Mouse (Mus musculus) monocyte, adult 2 months (primary cell): ENCODE data around the gene Plb1.

Experiments used
- DNase-seq, 2 experiments: peaks; one replicate each; pipeline ENCODE4 v3.0.0; 2022; ENCODE audit warnings: low spot score in 2 of 2, low read depth in 1 of 2

The Plb1 gene

DNA sequence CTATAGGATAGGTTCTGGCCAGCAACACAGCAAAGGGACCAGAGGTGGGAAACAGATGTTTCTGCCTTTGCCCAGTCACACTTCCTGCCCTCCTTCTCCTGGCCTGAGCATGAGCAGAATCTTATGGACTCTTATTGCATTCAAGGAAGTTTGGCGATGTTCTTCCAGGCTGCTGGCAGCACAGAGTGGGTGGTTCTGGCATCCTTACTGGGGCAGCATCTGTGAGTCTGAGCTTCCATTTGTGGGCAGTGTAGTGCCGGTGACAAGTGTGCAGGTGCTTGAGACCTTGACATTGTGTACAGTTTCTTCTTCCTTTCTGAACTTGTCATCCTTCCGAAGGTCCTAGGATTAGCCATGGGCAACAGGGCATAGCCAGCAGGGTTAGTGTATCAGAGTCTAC, 12.9 kb downstream of the Plb1 start:
- no peak for DNase-seq

- no peak for DNase-seq
Measured at GRCm38 (mm10) chr5:32260751-32261150, 28.2 kb downstream of the Plb1 start.

GRCm38 (mm10) chr5:32261251-32261650, 28.7 kb downstream of the Plb1 start:
- no peak for DNase-seq

DNA sequence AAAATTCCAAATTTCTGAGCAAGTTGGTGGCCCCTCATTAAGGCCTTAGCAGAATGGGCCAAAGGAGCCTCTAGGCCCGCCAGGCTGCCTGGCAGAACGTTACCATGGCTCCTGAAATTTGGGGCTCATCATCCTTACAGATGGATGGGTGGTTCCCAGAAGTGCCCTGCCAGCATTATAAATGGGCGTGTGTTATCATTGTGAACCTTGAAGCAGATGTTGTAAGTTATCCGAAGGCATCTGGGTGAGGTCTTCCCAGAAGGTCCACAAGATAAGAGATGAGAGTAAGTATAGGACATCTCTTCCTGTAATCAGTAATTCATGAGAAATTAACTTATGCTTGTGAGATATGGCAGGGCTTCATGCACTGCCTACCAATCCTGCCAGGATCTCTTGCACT, 30.0 kb downstream of the Plb1 start:
- no peak for DNase-seq

GRCm38 (mm10) chr5:32272502-32272901, 40.0 kb downstream of the Plb1 start:
- no peak for DNase-seq

- DNase-seq, result no peak
Measured at GRCm38 (mm10) chr5:32278000-32278694, 45.6 kb downstream of the Plb1 start.

DNA sequence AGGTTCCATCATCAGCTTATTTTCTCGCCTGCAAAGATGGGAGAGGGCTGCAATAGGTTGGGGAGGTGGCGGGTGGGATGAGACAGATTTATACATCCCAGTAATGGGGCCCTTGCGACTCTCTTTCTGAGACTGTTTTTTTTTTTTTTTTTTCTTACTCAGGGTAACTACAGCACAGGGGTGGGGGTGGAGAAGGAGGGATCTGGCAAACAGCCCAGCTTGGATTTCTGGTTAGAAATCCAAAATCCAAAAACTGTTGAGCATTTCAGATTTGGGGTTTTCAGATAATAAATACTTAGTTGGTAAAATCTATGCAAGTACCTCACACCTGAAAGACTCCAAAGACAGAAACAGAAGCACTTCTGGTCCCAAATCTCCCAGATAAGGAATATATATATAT, 47.6 kb downstream of the Plb1 start:
- DNase-seq, result no peak

DNA sequence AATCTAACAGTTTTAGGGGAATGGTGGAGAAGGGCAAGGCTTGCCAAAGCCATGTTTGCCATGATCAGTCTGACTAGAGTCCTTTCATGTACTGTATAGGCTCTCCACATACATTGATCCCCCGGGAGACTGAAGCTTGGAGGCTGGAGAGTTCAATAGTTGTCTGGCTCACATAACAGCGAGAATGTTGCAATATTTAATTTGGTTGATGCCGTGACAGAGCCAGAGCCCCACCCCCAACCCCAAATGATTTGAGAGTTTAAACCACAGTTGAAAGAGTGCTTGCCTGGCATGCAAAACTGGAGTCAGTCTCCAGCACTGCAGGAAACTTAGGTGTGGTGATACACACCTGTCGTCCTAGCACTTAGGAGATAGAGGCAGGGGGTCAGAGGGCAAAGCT, 49.8 kb downstream of the Plb1 start:
- DNase-seq, result no peak

- no peak for DNase-seq
Measured at GRCm38 (mm10) chr5:32283457-32283856, 50.9 kb downstream of the Plb1 start.

GRCm38 (mm10) chr5:32286315-32286714, 53.8 kb downstream of the Plb1 start:
- DNase-seq, result no peak

GRCm38 (mm10) chr5:32288021-32288420, 55.5 kb downstream of the Plb1 start:
- DNase-seq, result no peak

DNA sequence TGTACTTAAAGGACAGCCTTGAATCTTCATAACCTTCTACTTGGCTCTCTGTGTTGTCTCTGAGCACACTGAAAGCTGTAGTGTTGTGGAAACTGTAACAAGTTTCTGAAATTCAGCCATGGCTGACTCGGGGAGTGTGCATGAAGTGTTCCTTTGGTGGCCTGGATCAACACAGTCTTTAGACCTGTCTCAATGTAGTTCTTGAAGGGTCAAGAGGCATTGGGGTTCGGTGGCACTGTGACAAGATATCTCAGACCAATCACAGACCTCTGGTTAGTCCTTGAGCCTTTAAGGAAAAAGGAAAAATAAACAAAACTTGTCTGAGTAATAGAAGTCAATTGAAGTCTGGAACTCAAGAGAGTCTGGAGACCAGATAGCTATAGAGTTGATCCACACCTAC, 58.8 kb downstream of the Plb1 start:
- DNase-seq, result no peak

- no peak for DNase-seq
Measured at GRCm38 (mm10) chr5:32302991-32303921, 70.7 kb downstream of the Plb1 start.

- DNase-seq, result no peak
Measured at GRCm38 (mm10) chr5:32307106-32307505, 74.6 kb downstream of the Plb1 start.

DNA sequence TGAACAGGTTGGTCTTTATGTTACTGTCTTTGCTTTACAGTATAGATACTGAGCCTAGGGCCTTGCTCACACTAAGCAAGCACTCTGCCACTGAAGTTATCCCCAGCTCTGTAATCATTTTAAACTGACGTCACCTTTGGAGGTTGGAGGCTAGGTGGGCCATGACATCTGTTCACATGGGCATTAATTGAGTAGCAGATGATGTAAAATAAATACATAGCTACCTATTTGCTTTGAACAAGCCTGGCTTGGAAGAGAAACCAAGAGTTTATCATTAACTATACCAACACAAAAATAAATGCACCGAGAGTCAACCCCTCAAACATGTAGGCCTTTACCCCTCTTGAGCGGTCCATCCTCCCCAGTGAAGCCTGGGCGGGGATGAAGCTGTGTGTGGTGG, 76.1 kb downstream of the Plb1 start:
- DNase-seq, result no peak

DNA sequence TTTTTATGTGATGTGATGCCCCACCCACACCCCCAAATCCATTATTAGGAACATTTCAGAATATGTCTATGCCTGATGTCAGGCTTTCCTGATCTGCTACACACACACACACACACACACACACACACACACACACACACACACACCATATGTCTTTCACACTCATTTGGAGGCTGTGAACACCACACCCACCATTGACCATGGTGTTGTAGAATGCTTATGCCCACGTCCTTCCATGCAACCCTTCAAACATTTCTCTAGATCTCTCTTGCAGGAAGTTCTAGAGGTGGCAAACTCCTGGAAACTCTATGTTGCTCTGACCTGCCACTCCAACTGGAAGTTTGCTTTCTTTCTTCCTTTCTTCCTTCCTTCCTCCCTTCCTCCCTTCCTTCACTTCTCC, 77.2 kb downstream of the Plb1 start:
- DNase-seq, result no peak

DNA sequence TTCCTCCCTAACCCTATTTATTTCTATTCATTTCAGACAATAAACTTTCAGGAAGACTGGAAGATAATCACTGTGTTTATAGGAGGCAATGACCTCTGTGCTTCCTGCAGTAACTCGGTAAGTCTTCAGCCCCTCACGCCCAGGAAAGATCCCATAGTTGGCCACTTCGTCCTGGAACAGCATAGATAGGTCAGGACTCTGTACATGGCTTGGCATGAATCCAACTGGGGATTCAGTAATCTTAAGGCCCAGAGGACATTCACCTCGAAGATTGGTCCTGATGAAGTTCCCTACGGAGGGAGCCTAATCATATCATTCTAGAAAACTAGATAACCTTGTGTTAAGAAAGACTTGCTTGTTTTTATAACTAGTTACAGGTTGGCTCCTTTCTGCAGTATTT, 78.3 kb downstream of the Plb1 start:
- no peak for DNase-seq

GRCm38 (mm10) chr5:32311589-32312166, 79.2 kb downstream of the Plb1 start:
- no peak for DNase-seq

GRCm38 (mm10) chr5:32313671-32314070, 81.2 kb downstream of the Plb1 start:
- DNase-seq, result no peak

GRCm38 (mm10) chr5:32314731-32315130, 82.2 kb downstream of the Plb1 start:
- DNase-seq, result no peak

- no peak for DNase-seq
Measured at GRCm38 (mm10) chr5:32322146-32322811, 89.8 kb downstream of the Plb1 start.

- DNase-seq, result no peak
Measured at GRCm38 (mm10) chr5:32328139-32328538, 95.6 kb downstream of the Plb1 start.
